Comparison of ENCODE assay signal across 18 mouse cellular contexts in the genomic region with DNA sequence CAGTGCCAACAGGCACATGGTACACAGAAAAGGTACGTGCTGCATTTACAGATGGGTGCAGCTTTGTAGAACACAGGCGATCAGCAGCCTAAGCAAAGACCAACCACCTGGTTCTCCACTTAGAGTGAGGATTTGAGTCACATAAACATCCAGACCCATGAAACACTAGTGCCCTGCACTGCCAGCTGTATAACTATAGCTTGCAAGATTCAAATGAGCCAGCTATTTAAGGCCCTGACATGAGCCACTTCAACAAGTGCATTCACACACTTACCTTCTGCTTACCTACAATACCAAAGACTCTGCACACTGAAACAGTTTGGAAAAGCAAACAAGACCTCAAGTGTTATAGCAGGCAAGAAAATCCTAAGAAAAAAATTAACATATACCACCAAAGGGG.
"Had no signal": no experiment of that assay in that cellular context is flagged by ENCODE, and none has a peak within 500 bp of the region (broad histone marks: within the 10 kb centered on the region; RNA-seq: fewer than 3 reads in every experiment).

No protein-coding gene starts in this region.

- H3K4me1 ChIP-seq: limb, embryonic 15.5 days had no signal

- H3K27me3 ChIP-seq: limb, embryonic 12.5 days; limb, embryonic 15.5 days; neural tube, embryonic 12.5 days; neural tube, embryonic 15.5 days had no signal

- H3K36me3 ChIP-seq: limb, embryonic 12.5 days; limb, embryonic 15.5 days; neural tube, embryonic 12.5 days; neural tube, embryonic 15.5 days had no signal

- H3K4me3 ChIP-seq: limb, embryonic 12.5 days; limb, embryonic 15.5 days; neural tube, embryonic 12.5 days; neural tube, embryonic 15.5 days had no signal

- H3K9ac ChIP-seq: limb, embryonic 12.5 days; limb, embryonic 15.5 days; liver, embryonic 14.5 days; liver, postnatal 0 days; neural tube, embryonic 12.5 days; neural tube, embryonic 15.5 days had no signal

- H3K4me2 ChIP-seq: limb, embryonic 12.5 days; limb, embryonic 15.5 days; liver, embryonic 11.5 days; midbrain, embryonic 11.5 days; neural tube, embryonic 12.5 days; neural tube, embryonic 15.5 days had no signal

- H3K27ac ChIP-seq: limb, embryonic 12.5 days; limb, embryonic 15.5 days; liver, embryonic 14.5 days; neural tube, embryonic 12.5 days; neural tube, embryonic 15.5 days had no signal

- DNase-seq: kidney, adult 18-20 months; kidney, adult 9 months; kidney, postnatal 14 days; kidney, postnatal 4 days; left cerebral cortex, postnatal 4 days; liver, postnatal 0 days; lung, postnatal 36 days; midbrain, embryonic 14.5 days; right cerebral cortex, postnatal 4 days; thymus, postnatal 25 days had no signal

- ATAC-seq: intestine, embryonic 16.5 days; liver, postnatal 0 days had no signal

- H3K9me3 ChIP-seq: limb, embryonic 12.5 days; limb, embryonic 15.5 days; neural tube, embryonic 12.5 days; neural tube, embryonic 15.5 days had no signal
